13 mouse cellular contexts compared by ENCODE assay signal in genomic region chr8:94173848-94174403, GRCm38 (mm10). TPM values are rescaled to one million over a fixed set of nuclear protein-coding genes. Genes with fewer than 3 reads are reported as not detected.
DNase-seq lines count a peak whose midpoint lies in the region; ATAC-seq and TF ChIP-seq lines count a peak whose summit lies in the region.
"Had no signal": no experiment of that assay in that cellular context is flagged by ENCODE, and none has a peak within 500 bp of the region (broad histone marks: within the 10 kb centered on the region; RNA-seq: fewer than 3 reads in every experiment).

No protein-coding gene starts in this region.

- H3K9ac ChIP-seq in lung, embryonic 15.5 days, result no peak overlapping the region
- no peak overlapping the region for H3K9ac ChIP-seq in intestine, embryonic 15.5 days
- no peak overlapping the region for H3K9ac ChIP-seq in stomach, embryonic 16.5 days (ENCODE audit: low read length)
- H3K9ac ChIP-seq: hindbrain, embryonic 15.5 days had no signal

- H3K9me3 ChIP-seq in lung, embryonic 15.5 days, result no peaks in the 10 kb centered on the region
- no peaks in the 10 kb centered on the region for H3K9me3 ChIP-seq in intestine, embryonic 15.5 days
- H3K9me3 ChIP-seq in stomach, embryonic 16.5 days (replicated peaks; ENCODE audit: control insufficient read depth, low read length), result no peaks in the 10 kb centered on the region
- H3K9me3 ChIP-seq: hindbrain, embryonic 15.5 days had no signal

- DNase-seq in gastrocnemius, adult 2 months, result no peak
- no peak for DNase-seq in gastrocnemius, postnatal 25 days
- no peak for DNase-seq in lung, postnatal 4 days
- no peak for DNase-seq in frontal cortex, postnatal 14 days (ENCODE audit: low spot score in 2 of 2)
- DNase-seq in left cerebral cortex, postnatal 36 days (ENCODE audit: low spot score in 2 of 2), result no peak
- DNase-seq: cerebellum, postnatal 14 days had no signal

- H3K36me3 ChIP-seq in lung, embryonic 15.5 days, result no peaks in the 10 kb centered on the region
- H3K36me3 ChIP-seq in intestine, embryonic 15.5 days, result no peaks in the 10 kb centered on the region
- no peaks in the 10 kb centered on the region for H3K36me3 ChIP-seq in stomach, embryonic 16.5 days (ENCODE audit: control insufficient read depth, insufficient read depth, low read length)
- H3K36me3 ChIP-seq: hindbrain, embryonic 15.5 days had no signal

- peak overlapping the region; percentile 35; the same call in 1 of the 2 replicates for H3K27ac ChIP-seq in gastrocnemius, adult 2 months
- H3K27ac ChIP-seq in lung, embryonic 15.5 days, result no peak overlapping the region
- H3K27ac ChIP-seq in intestine, embryonic 15.5 days, result 0 out of 2 replicates have a peak overlapping the region, but pooled peaks have one; percentile 83
- H3K27ac ChIP-seq in stomach, embryonic 16.5 days (ENCODE audit: low read length), result peak overlapping the region; percentile 86
- H3K27ac ChIP-seq: hindbrain, embryonic 15.5 days had no signal

- peak overlapping the region; percentile 15; the same call in 1 of the 2 replicates for H3K4me3 ChIP-seq in gastrocnemius, adult 2 months
- H3K4me3 ChIP-seq in lung, embryonic 15.5 days, result no peak overlapping the region
- H3K4me3 ChIP-seq in intestine, embryonic 15.5 days (replicated peaks), result peak overlapping the region; percentile 45
- H3K4me3 ChIP-seq in stomach, embryonic 16.5 days (replicated peaks; ENCODE audit: low read length), result peak overlapping the region; percentile 56

- 56% methylated on average over 11 of the region's 11 CpGs for WGBS in lung, embryonic 15.5 days
- WGBS in intestine, embryonic 15.5 days, result 51% methylated on average over 11 of the region's 11 CpGs
- 53% methylated on average over 11 of the region's 11 CpGs for WGBS in stomach, embryonic 16.5 days

- TF ChIP-seq CTCF in gastrocnemius, adult 2 months (IDR thresholded peaks at IDR 0.05), result peak; percentile 11; the same call in 1 of the 2 replicates

- ATAC-seq in lung, embryonic 15.5 days (ENCODE audit: borderline replicate concordance, extremely low read depth, low FRiP score, low TSS enrichment), result no peak
- no peak for ATAC-seq in intestine, embryonic 15.5 days
- ATAC-seq in stomach, embryonic 16.5 days (ENCODE audit: insufficient read depth, low FRiP score), result no peak

- peaks cover 89% of the 10 kb centered on the region for H3K27me3 ChIP-seq in lung, embryonic 15.5 days
- peaks cover 36% of the 10 kb centered on the region for H3K27me3 ChIP-seq in intestine, embryonic 15.5 days (replicated peaks)
- H3K27me3 ChIP-seq in stomach, embryonic 16.5 days (ENCODE audit: control insufficient read depth, insufficient read depth, low read length), result peaks cover 30% of the 10 kb centered on the region

- peaks cover 24% of the 10 kb centered on the region for H3K4me1 ChIP-seq in lung, embryonic 15.5 days
- H3K4me1 ChIP-seq in intestine, embryonic 15.5 days (replicated peaks), result peaks cover 16% of the 10 kb centered on the region
- H3K4me1 ChIP-seq in stomach, embryonic 16.5 days (ENCODE audit: control insufficient read depth, insufficient read depth, low read length), result peaks cover 13% of the 10 kb centered on the region

- H3K4me2 ChIP-seq in lung, embryonic 15.5 days, result peak overlapping the region; percentile 92
- H3K4me2 ChIP-seq in intestine, embryonic 15.5 days (replicated peaks), result peak overlapping the region; percentile 91; the same call in 1 of the 2 replicates
- H3K4me2 ChIP-seq in stomach, embryonic 16.5 days (ENCODE audit: low read depth, low read length), result peak overlapping the region; percentile 87

- intact Hi-C loops in gastrocnemius, adult 2 months (cut with DNase I), result no loop called here
- intact Hi-C loops in left cerebral cortex, postnatal 36 days (cut with DNase I), result no loop called here

RNA-seq across cellular contexts. Expression of gene Mt2, which starts 1.5 kb away (rescaled TPM):
- 100 to 1,000 TPM; 103 to 148 TPM for total RNA-seq in gastrocnemius, adult 2 months (2021)
- total RNA-seq in gastrocnemius, postnatal 25 days (2021), result 100 to 1,000 TPM in 1 of 2 experiments, 10 to 100 TPM in 1; 61.6 to 106 TPM
- polyA plus RNA-seq in lung, embryonic 15.5 days (2015; fragmentation: Nextera tagmentation; extraction: Ambion mirVana), result 26.6 and 33.1 TPM in 2 replicates
- polyA plus RNA-seq in intestine, embryonic 15.5 days (2015; fragmentation: Nextera tagmentation; extraction: Ambion mirVana), result 522 and 534 TPM in 2 replicates
- polyA plus RNA-seq in stomach, embryonic 16.5 days (2015; fragmentation: Nextera tagmentation; extraction: Ambion mirVana), result 524 and 598 TPM in 2 replicates
- total RNA-seq in left cerebral cortex, postnatal 36 days (2021), result 100 to 1,000 TPM; 463 to 490 TPM

RNA-seq across cellular contexts. Expression of gene Mt1, which starts 5.0 kb away (rescaled TPM):
- total RNA-seq in gastrocnemius, adult 2 months (2021), result 100 to 1,000 TPM; 120 to 127 TPM
- 10 to 100 TPM; 63.7 to 91.7 TPM for total RNA-seq in gastrocnemius, postnatal 25 days (2021)
- 144 and 179 TPM in 2 replicates for polyA plus RNA-seq in lung, embryonic 15.5 days (2015; fragmentation: Nextera tagmentation; extraction: Ambion mirVana)
- polyA plus RNA-seq in intestine, embryonic 15.5 days (2015; fragmentation: Nextera tagmentation; extraction: Ambion mirVana), result 2,231 and 2,526 TPM in 2 replicates
- 1,904 and 1,931 TPM in 2 replicates for polyA plus RNA-seq in stomach, embryonic 16.5 days (2015; fragmentation: Nextera tagmentation; extraction: Ambion mirVana)
- total RNA-seq in left cerebral cortex, postnatal 36 days (2021), result 100 to 1,000 TPM; 556 to 573 TPM

RNA-seq across cellular contexts. Expression of gene Mt3, which starts 21.5 kb away (rescaled TPM):
- total RNA-seq in gastrocnemius, adult 2 months (2021), result 1 to 10 TPM; 1.6 to 2.7 TPM
- 1 to 10 TPM; 5.0 to 5.1 TPM for total RNA-seq in gastrocnemius, postnatal 25 days (2021)
- 5.5 and 5.7 TPM in 2 replicates for polyA plus RNA-seq in lung, embryonic 15.5 days (2015; fragmentation: Nextera tagmentation; extraction: Ambion mirVana)
- 4.4 and 5.6 TPM in 2 replicates for polyA plus RNA-seq in intestine, embryonic 15.5 days (2015; fragmentation: Nextera tagmentation; extraction: Ambion mirVana)
- 3.7 and 3.8 TPM in 2 replicates for polyA plus RNA-seq in stomach, embryonic 16.5 days (2015; fragmentation: Nextera tagmentation; extraction: Ambion mirVana)
- 100 to 1,000 TPM; 854 to 931 TPM for total RNA-seq in left cerebral cortex, postnatal 36 days (2021)

RNA-seq across cellular contexts. Expression of gene Mt4, which starts 36.9 kb away (rescaled TPM):
- total RNA-seq in gastrocnemius, adult 2 months (2021), result not detected
- total RNA-seq in gastrocnemius, postnatal 25 days (2021), result not detected
- not detected in 2 replicates for polyA plus RNA-seq in lung, embryonic 15.5 days (2015; fragmentation: Nextera tagmentation; extraction: Ambion mirVana)
- 4.1 and 4.2 TPM in 2 replicates for polyA plus RNA-seq in intestine, embryonic 15.5 days (2015; fragmentation: Nextera tagmentation; extraction: Ambion mirVana)
- 0.70 and 1.6 TPM in 2 replicates for polyA plus RNA-seq in stomach, embryonic 16.5 days (2015; fragmentation: Nextera tagmentation; extraction: Ambion mirVana)
- not detected for total RNA-seq in left cerebral cortex, postnatal 36 days (2021)
- total RNA-seq: adrenal gland, adult 2 months; layer of hippocampus, postnatal 10 days had no signal
- polyA plus RNA-seq: adrenal gland, adult 2 months; hindbrain, embryonic 15.5 days; midbrain, embryonic 11.5 days had no signal

RNA-seq across cellular contexts. Expression of gene Nup93, which starts 40.4 kb away (rescaled TPM):
- 10 to 100 TPM in 1 of 2 experiments, 1 to 10 TPM in 1; 8.6 to 12.4 TPM for total RNA-seq in gastrocnemius, adult 2 months (2021)
- 10 to 100 TPM in 1 of 2 experiments, 1 to 10 TPM in 1; 9.8 to 10.1 TPM for total RNA-seq in gastrocnemius, postnatal 25 days (2021)
- polyA plus RNA-seq in lung, embryonic 15.5 days (2015; fragmentation: Nextera tagmentation; extraction: Ambion mirVana), result 99.9 and 101 TPM in 2 replicates
- polyA plus RNA-seq in intestine, embryonic 15.5 days (2015; fragmentation: Nextera tagmentation; extraction: Ambion mirVana), result 70.2 and 74.9 TPM in 2 replicates
- 64.9 and 68.5 TPM in 2 replicates for polyA plus RNA-seq in stomach, embryonic 16.5 days (2015; fragmentation: Nextera tagmentation; extraction: Ambion mirVana)
- 10 to 100 TPM; 37.2 to 64.5 TPM for total RNA-seq in left cerebral cortex, postnatal 36 days (2021)

Comparison
In these comparisons a context has a peak if more than half of its experiments do, and no peak if none do; other contexts are left out.
1. RNA of gene Mt1, which starts 5.0 kb away (total RNA-seq): 556 to 573 TPM in left cerebral cortex, postnatal 36 days; 120 to 127 TPM in gastrocnemius, adult 2 months and 63.7 to 91.7 TPM in gastrocnemius, postnatal 25 days; every median in the first group is over 4 times any median in the second.
2. RNA of gene Mt3, which starts 21.5 kb away (total RNA-seq): 854 to 931 TPM in left cerebral cortex, postnatal 36 days; 5.0 to 5.1 TPM in gastrocnemius, postnatal 25 days and 1.6 to 2.7 TPM in gastrocnemius, adult 2 months; every median in the first group is over 100 times any median in the second.
3. Peak in every context shown above with its lines, with median percentiles within 50 percentile points of each other: H3K4me2 ChIP-seq.